Mouse (Mus musculus) small intestine, adult 2 months (tissue): Measurements from ENCODE around the gene Prdm16.

ENCODE experiments used
- CTCF ChIP-seq: fragments of 200-500 bp; IDR thresholded peaks from 2 replicates; pipeline ENCODE4 v1.5.1; 2012; ENCODE audit warnings: low read depth, mild to moderate bottlenecking, control low read depth, inconsistent platforms, low read length, moderate library complexity, mixed read lengths; ENCODE audit not compliant: insufficient replicate concordance, insufficient read length; ENCODE audit errors: extremely low read depth
- POLR2A ChIP-seq: fragments of 200-500 bp; IDR thresholded peaks from 2 replicates; pipeline ENCODE4 v1.6.1; 2012; ENCODE audit warnings: low read depth, mild to moderate bottlenecking, control low read depth, inconsistent platforms, low read length, moderate library complexity

DNA sequence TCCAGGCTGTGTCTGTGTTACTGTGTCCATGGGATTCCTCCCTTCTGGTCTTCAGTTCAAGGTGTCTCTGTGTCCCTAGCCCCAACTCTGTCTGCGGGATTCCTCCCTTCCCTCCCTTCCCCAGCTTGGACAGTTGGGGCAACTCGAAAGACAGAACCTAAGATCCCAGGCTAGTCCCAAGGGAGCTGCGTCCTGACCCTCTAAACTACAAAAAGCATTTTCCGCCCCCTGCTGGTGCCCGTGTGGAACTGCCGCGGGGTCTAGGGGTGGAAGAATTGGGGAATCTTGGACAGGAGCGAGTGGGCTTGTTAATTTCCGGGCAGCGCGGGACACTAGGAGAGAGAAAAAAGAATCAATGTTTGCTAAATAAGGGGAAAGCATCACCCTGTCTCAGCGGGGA, 37.9 kb upstream of the Prdm16 start:
- TF ChIP-seq CTCF (peak; percentile 82; the same call in 1 of the 2 replicates), POLR2A (no peak)
